Mouse (Mus musculus) activated CD4-positive, CD25-positive, alpha-beta regulatory T cell (primary cell): Measurements from ENCODE around the gene Birc6. TPM values are rescaled to one million over a fixed set of nuclear protein-coding genes. Genes with fewer than 3 reads are reported as not detected.

ENCODE experiments used
- polyA plus RNA-seq, 2 experiments: library from polyadenylated mRNA; unstranded; fragments of 100-300 nt; shearing (Covaris generic); gene quantifications; one replicate each; pipeline ENCODE4 v1.2.1; 2017

The Birc6 gene
- 10 to 100 TPM; 67.7 to 69.9 TPM for polyA plus RNA-seq

GRCm38 (mm10) chr17:74527729-74528607, at the start of gene Birc6:
Birc6 (plus strand) TSS chr17:74528295.

GRCm38 (mm10) chr17:74489024-74489900, 38.8 kb upstream of the Birc6 start, which contains the start of gene Yipf4:
Yipf4 (plus strand) TSS chr17:74489493.

GRCm38 (mm10) chr17:74717618-74718151, 189.6 kb downstream of the Birc6 start, which contains the start of gene Ttc27:
Ttc27 (plus strand) TSS chr17:74717732.

Other genes starting within 250 kb of the Birc6 start
- 10 to 100 TPM; 56.3 to 90.8 TPM for gene Memo1, start 232.8 kb upstream of the Birc6 start, polyA plus RNA-seq
- 100 to 1,000 TPM; 107 to 134 TPM for gene Dpy30, start 204.4 kb upstream of the Birc6 start, polyA plus RNA-seq
- gene Spast, start 189.3 kb upstream of the Birc6 start, polyA plus RNA-seq, result 10 to 100 TPM; 27.0 to 27.2 TPM
- gene Slc30a6, start 132.7 kb upstream of the Birc6 start, polyA plus RNA-seq, result 10 to 100 TPM; 31.3 to 32.7 TPM
- gene Nlrc4, start 69.2 kb upstream of the Birc6 start, polyA plus RNA-seq, result under 1 TPM; 0.08 to 0.14 TPM
- 100 to 1,000 TPM; 115 to 131 TPM for gene Yipf4, start 38.8 kb upstream of the Birc6 start, polyA plus RNA-seq
- 10 to 100 TPM; 26.4 to 49.4 TPM for gene Ttc27, start 189.4 kb downstream of the Birc6 start, polyA plus RNA-seq